Mouse (Mus musculus): ENCODE results near the gene Ang. TPM values are rescaled to one million over a fixed set of nuclear protein-coding genes. Genes with fewer than 3 reads are reported as not detected.

The Ang gene
- total and polyA plus RNA-seq, 3 experiments: 0.44 to 2.2 (median 1.2) TPM

DNA sequence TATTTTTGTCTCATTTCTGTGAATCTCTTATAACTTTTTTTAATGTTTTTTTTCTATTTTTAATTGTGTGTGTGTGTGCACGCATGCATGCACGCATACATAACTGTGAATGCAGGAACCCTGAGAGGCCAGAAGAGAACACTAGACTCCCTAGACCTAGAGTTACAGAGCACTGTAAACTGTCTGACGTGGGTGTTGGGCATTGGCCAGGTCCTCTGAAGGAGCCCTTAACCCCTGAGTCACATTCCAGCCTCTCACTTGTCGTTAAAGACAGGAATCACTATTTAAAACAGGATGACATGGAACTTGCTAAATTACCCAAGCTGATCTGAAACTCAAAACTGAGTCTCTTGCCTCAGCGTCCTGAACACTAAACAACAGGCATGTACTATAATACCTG lies 39.0 kb upstream of the Ang start:
- Histone ChIP-seq H3K36me3 (replicated peaks in 1 of 2; ENCODE audit: control insufficient read depth in 1 of 2, insufficient read depth in 1 of 2, low read length in 1 of 2) (no peaks in the 10 kb centered on the region), H3K27me3 (replicated peaks) (no peaks in the 10 kb centered on the region), H3K4me1 (ENCODE audit: control insufficient read depth in 1 of 2, insufficient read depth in 2 of 2) (peaks cover 7 to 18% of the 10 kb centered on the region in 2 experiments), H3K9me3 (replicated peaks; ENCODE audit: low read length) (no peaks in the 10 kb centered on the region), H3K79me2 (replicated peaks; ENCODE audit: control insufficient read depth, extremely low read depth, insufficient read depth, poor library complexity, severe bottlenecking) (no peaks in the 10 kb centered on the region), H3K4me3 (replicated peaks in 1 of 3; ENCODE audit: low read depth in 2 of 3, low read length in 2 of 3, poor library complexity in 1 of 3) (no peak overlapping the region), H3K9ac (ENCODE audit: insufficient read depth, low read depth) (no peak overlapping the region), H3K27ac (ENCODE audit: insufficient read depth, low read depth) (no peak overlapping the region), H3K4me2 (ENCODE audit: insufficient read depth, low read depth, poor library complexity, severe bottlenecking) (no peak overlapping the region)
- in situ Hi-C loops (cut with MboI; ENCODE audit: low pct_ligation_motif_present, low pct_unique_long_range_greater_than_20kb, low sequenced_read_pairs): no loop called here
- TF ChIP-seq CTCF (conservative IDR thresholded peaks at IDR 0.05 in 1 of 2, IDR thresholded peaks at IDR 0.05 in 1 of 2; ENCODE audit: low read depth in 2 of 2, low read length in 2 of 2) (no peak), ZC3H11A (IDR thresholded peaks at IDR 0.05; ENCODE audit: low read depth, low read length) (no peak), CHD2 (IDR thresholded peaks at IDR 0.05; ENCODE audit: low read length) (no peak), SIN3A (IDR thresholded peaks at IDR 0.05; ENCODE audit: low read length) (no peak), MEF2A (IDR thresholded peaks at IDR 0.05; ENCODE audit: borderline replicate concordance, low read depth, low read length) (no peak), NRF1 (IDR thresholded peaks at IDR 0.05; ENCODE audit: low read depth, low read length) (no peak), TBP (conservative IDR thresholded peaks at IDR 0.05; ENCODE audit: low read depth, low read length) (no peak), IRF4 (IDR thresholded peaks at IDR 0.05; ENCODE audit: low read depth, low read length) (no peak)
- dilution Hi-C loops (cut with MboI; ENCODE audit: extremely low pct_ligation_motif_present, extremely low pct_unique_long_range_greater_than_20kb, low sequenced_read_pairs): no loop called here
- DNase-seq (ENCODE audit: extremely low read depth): no peak

DNA sequence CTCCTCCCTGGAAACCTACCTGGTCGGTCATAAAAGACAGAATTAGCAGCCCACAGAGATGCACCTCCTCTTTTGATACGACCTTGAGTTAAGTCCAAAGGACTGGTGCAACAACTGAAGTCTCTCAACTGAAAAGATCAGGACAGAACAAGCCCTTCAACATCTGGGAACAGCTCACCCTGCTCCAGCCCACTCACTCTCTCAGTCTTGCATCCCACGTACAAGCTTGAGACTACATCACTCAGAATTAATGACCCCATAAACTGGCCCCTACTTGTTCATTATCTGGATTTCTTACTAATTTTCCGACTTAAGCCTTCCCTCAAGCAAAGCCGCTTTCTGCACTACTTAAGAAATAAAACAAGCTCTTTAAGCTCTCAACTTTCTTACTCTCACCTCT lies 37.8 kb upstream of the Ang start:
- in situ Hi-C loops (cut with MboI; ENCODE audit: low pct_ligation_motif_present, low pct_unique_long_range_greater_than_20kb, low sequenced_read_pairs): no loop called here
- dilution Hi-C loops (cut with MboI; ENCODE audit: extremely low pct_ligation_motif_present, extremely low pct_unique_long_range_greater_than_20kb, low sequenced_read_pairs): no loop called here
- Histone ChIP-seq H3K36me3 (replicated peaks in 1 of 2; ENCODE audit: control insufficient read depth in 1 of 2, insufficient read depth in 1 of 2, low read length in 1 of 2) (no peaks in the 10 kb centered on the region), H3K4me2 (ENCODE audit: insufficient read depth, low read depth, poor library complexity, severe bottlenecking) (no peak overlapping the region), H3K9me3 (replicated peaks; ENCODE audit: low read length) (no peaks in the 10 kb centered on the region), H3K9ac (ENCODE audit: insufficient read depth, low read depth) (no peak overlapping the region), H3K27me3 (replicated peaks) (no peaks in the 10 kb centered on the region), H3K4me1 (ENCODE audit: control insufficient read depth in 1 of 2, insufficient read depth in 2 of 2) (peaks cover 6 to 17% of the 10 kb centered on the region in 2 experiments), H3K4me3 (replicated peaks in 1 of 3; ENCODE audit: low read depth in 2 of 3, low read length in 2 of 3, poor library complexity in 1 of 3) (no peak overlapping the region), H3K27ac (ENCODE audit: insufficient read depth, low read depth) (no peak overlapping the region), H3K79me2 (replicated peaks; ENCODE audit: control insufficient read depth, extremely low read depth, insufficient read depth, poor library complexity, severe bottlenecking) (no peaks in the 10 kb centered on the region)
- no peak for TF ChIP-seq KAT2A (IDR thresholded peaks at IDR 0.05; ENCODE audit: insufficient replicate concordance, low read length)
- no peak for TF ChIP-seq TCF12 (IDR thresholded peaks at IDR 0.05; ENCODE audit: low read depth, low read length)
- TF ChIP-seq ELF1 (IDR thresholded peaks at IDR 0.05; ENCODE audit: low read depth, low read length): no peak
- TF ChIP-seq SIN3A (IDR thresholded peaks at IDR 0.05; ENCODE audit: low read length): no peak
- TF ChIP-seq E2F4 (IDR thresholded peaks at IDR 0.05; ENCODE audit: insufficient replicate concordance, low read depth, low read length): no peak
- TF ChIP-seq RAD21 (IDR thresholded peaks at IDR 0.05; ENCODE audit: low read depth, low read length): no peak
- no peak for TF ChIP-seq RCOR1 (conservative IDR thresholded peaks at IDR 0.05; ENCODE audit: low read depth, low read length)
- no peak for TF ChIP-seq NELFE (IDR thresholded peaks at IDR 0.05; ENCODE audit: low read depth, low read length)
- TF ChIP-seq HCFC1 (IDR thresholded peaks at IDR 0.05; ENCODE audit: low read depth, low read length): no peak
- TF ChIP-seq PAX5 (IDR thresholded peaks at IDR 0.05; ENCODE audit: low read length): no peak
- TF ChIP-seq EP300 (IDR thresholded peaks at IDR 0.05; ENCODE audit: low read length): no peak
- TF ChIP-seq MAX (IDR thresholded peaks at IDR 0.05; ENCODE audit: low read length): no peak
- no peak for TF ChIP-seq CTCF (conservative IDR thresholded peaks at IDR 0.05 in 1 of 2, IDR thresholded peaks at IDR 0.05 in 1 of 2; ENCODE audit: low read depth in 2 of 2, low read length in 2 of 2)
- TF ChIP-seq BHLHE40 (IDR thresholded peaks at IDR 0.05; ENCODE audit: low read depth, low read length): no peak
- TF ChIP-seq POLR2A (IDR thresholded peaks at IDR 0.05; ENCODE audit: low read depth, low read length): no peak
- TF ChIP-seq GABPA (IDR thresholded peaks at IDR 0.05; ENCODE audit: insufficient replicate concordance, low read depth, low read length): no peak
- no peak for DNase-seq (ENCODE audit: extremely low read depth)

Measured in CH12.LX (cell line).